Mouse (Mus musculus) ES-E14 (cell line): ENCODE measurements around the gene Itpr1. TPM values are rescaled to one million over a fixed set of nuclear protein-coding genes. Genes with fewer than 3 reads are reported as not detected.

Source experiments
- DNase-seq: peaks from one replicate; pipeline ENCODE4 v3.0.0-alpha.2; 2013; ENCODE audit warnings: low read depth, low spot score
- H3K27ac ChIP-seq: 2 replicates; pipeline ENCODE4 v1.5.1; 2012; ENCODE audit warnings: low read depth, mild to moderate bottlenecking, low read length, moderate library complexity, mixed read lengths; ENCODE audit not compliant: poor library complexity, insufficient read depth, severe bottlenecking
- H3K36me3 ChIP-seq: 2 replicates; pipeline ENCODE4 v1.6.1; 2012; ENCODE audit warnings: mild to moderate bottlenecking, low read length, moderate library complexity, mixed read lengths; ENCODE audit not compliant: control insufficient read depth, poor library complexity, insufficient read depth, severe bottlenecking
- H3K4me1 ChIP-seq, 2 experiments: fragments of 150-350 bp in 1 of 2; sonication (generic) in 1 of 2; 2 replicates each; pipeline ENCODE4 v1.6.1; 2012; ENCODE audit warnings: low read length in 2 of 2, mild to moderate bottlenecking in 1 of 2, mixed read lengths in 1 of 2; ENCODE audit not compliant: control insufficient read depth in 2 of 2, insufficient read depth in 2 of 2, poor library complexity in 1 of 2
- H3K4me3 ChIP-seq, 2 experiments: fragments of 150-350 bp in 1 of 2; sonication (generic) in 1 of 2; 2 replicates each; pipeline ENCODE4 v1.5.1; 2012; ENCODE audit warnings: low read length in 2 of 2, low read depth in 1 of 2, mild to moderate bottlenecking in 1 of 2, mixed read lengths in 1 of 2; ENCODE audit not compliant: insufficient read depth in 1 of 2, poor library complexity in 1 of 2, severe bottlenecking in 1 of 2
- H3K9ac ChIP-seq: 2 replicates; pipeline ENCODE4 v1.6.1; 2012; ENCODE audit warnings: low read depth, mild to moderate bottlenecking, low read length, mixed read lengths; ENCODE audit not compliant: poor library complexity, insufficient read depth, severe bottlenecking
- H3K9me3 ChIP-seq: fragments of 150-350 bp; sonication (generic); 2 replicates; pipeline ENCODE4 v1.6.1; 2012; ENCODE audit warnings: low read depth, mild to moderate bottlenecking, low read length; ENCODE audit not compliant: control insufficient read depth, insufficient read depth
- CHD2 ChIP-seq: IDR thresholded peaks from 2 replicates; pipeline ENCODE4 v1.6.1; 2014; ENCODE audit warnings: mild to moderate bottlenecking, low read depth, low read length, inconsistent platforms
- HCFC1 ChIP-seq: IDR thresholded peaks from 2 replicates; pipeline ENCODE4 v1.6.1; 2012; ENCODE audit warnings: low read length, inconsistent platforms, borderline replicate concordance; ENCODE audit not compliant: insufficient read depth
- MAFK ChIP-seq: IDR thresholded peaks from 2 replicates; pipeline ENCODE4 v1.6.1; 2014; ENCODE audit warnings: mild to moderate bottlenecking, low read depth, low read length, inconsistent platforms; ENCODE audit not compliant: insufficient read depth
- ZC3H11A ChIP-seq: IDR thresholded peaks from 2 replicates; pipeline ENCODE4 v1.6.1; 2012; ENCODE audit warnings: low read depth, mild to moderate bottlenecking, inconsistent platforms, low read length, borderline replicate concordance
- ZNF384 ChIP-seq: IDR thresholded peaks from 2 replicates; pipeline ENCODE4 v1.6.1; 2012; ENCODE audit warnings: low read depth, low read length, inconsistent platforms
- in situ Hi-C, 2 experiments: fragments of 600-800 bp; cut with MboI; formaldehyde crosslinking; loops; one replicate each; pipeline ENCODE4 v1.15.1; 2025; ENCODE audit warnings: low sequenced_read_pairs in 2 of 2, inconsistent platforms in 1 of 2; ENCODE audit not compliant: unreplicated experiment in 2 of 2
- total RNA-seq: library from RNA; depleted of rRNA; stranded (reverse); fragments of 300-350 nt; gene quantifications from 2 replicates; pipeline ENCODE4 v1.2.3, GENCODE M21; 2012

Gene Itpr1
- total RNA-seq, 1 experiment: 52.8 TPM

DNA sequence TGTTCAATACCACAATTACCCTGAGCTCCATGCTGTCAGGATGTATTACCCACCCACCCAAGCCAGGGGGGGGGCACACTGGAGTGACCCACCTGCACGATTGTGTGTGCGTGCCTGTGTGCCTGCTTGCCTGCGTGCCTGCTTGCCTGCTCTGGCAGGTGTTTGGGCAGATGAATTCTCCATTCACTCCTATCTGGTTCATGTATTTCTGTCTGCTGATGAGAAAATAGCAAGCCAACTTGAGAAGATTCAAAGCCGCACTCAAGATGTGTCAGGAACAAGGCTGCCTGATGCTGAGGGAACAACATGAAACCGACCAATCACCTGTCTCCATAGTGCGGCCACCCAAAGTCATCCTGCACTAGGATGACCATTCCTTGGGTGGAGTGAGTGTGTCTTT is 94.9 kb downstream of the Itpr1 start:
- DNase-seq: no peak
- Histone ChIP-seq H3K27ac (no peak overlapping the region), H3K36me3 (no peaks in the 10 kb centered on the region), H3K9ac (no peak overlapping the region), H3K4me1 (no peaks in the 10 kb centered on the region), H3K4me3 (no peak overlapping the region), H3K9me3 (no peaks in the 10 kb centered on the region)
- in situ Hi-C loops: no loop called here
- no peak for TF ChIP-seq ZC3H11A
- no peak for TF ChIP-seq ZNF384
- TF ChIP-seq HCFC1: no peak
- TF ChIP-seq CHD2: no peak
- no peak for TF ChIP-seq MAFK

DNA sequence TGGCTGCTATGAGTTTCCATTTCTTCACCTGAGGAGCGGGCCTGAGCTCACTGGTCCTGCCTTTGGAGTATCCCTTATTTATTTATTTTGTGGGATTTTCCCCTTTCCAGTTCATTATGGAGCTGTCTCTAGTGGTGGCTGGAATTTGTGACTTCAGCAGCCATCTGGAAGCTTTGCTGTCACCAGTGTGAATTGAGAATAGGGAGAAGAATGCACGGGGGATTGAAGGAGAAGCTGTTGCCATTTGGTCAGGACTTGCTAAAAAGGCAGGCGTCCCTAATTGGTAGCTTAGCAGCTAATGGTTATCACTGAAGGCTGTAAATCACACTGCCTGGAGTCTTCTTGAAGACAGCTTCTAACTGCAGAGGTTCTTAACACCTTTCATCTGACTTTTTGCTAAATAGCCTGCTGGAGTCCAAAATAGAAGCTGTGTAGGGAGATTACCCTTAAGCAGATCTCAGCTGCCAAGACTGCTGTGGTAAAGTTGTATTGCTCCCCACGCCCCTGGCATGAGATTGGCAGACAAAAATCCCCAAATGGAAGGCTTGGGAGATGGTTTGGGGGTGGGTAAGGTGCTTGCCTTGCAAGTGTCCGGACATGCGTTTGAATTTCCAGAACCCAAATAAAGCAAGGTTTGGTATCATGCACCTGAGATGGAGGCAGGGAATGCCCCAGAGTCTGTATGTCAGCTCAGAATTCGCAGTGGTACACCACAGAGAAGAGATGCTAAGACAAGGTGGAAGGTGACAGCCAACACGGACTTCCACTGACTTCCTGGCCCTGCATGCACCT is 96.7 kb downstream of the Itpr1 start:
- no peaks in the 10 kb centered on the region for H3K4me1 ChIP-seq
- TF ChIP-seq ZC3H11A (no peak), ZNF384 (no peak), HCFC1 (no peak), CHD2 (no peak), MAFK (no peak)
- no peak overlapping the region for H3K9ac ChIP-seq
- H3K9me3 ChIP-seq: no peaks in the 10 kb centered on the region
- in situ Hi-C loops: no loop called here
- H3K36me3 ChIP-seq: no peaks in the 10 kb centered on the region
- H3K27ac ChIP-seq: no peak overlapping the region
- no peak overlapping the region for H3K4me3 ChIP-seq
- no peak for DNase-seq

DNA sequence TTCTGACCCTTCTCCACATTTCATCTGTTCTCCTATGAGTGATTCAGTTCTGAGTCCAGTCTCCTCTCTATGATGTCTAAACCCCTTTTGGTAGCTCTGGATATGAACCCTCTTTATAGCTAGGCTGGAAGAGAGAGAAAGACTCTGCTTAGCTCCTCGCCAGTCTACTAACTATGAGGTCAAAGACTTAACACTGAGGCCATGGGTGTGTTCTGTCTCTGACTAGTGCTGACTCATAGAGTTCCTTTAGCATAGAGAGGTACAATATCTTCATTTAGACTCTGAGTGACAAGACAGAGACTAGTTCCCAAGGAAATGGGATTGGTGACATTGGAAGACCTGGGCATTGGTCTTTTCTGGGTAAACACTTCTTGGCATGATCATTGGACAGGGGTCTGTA is 100.2 kb downstream of the Itpr1 start:
- no peaks in the 10 kb centered on the region for H3K36me3 ChIP-seq
- no peak overlapping the region for H3K9ac ChIP-seq
- H3K9me3 ChIP-seq: no peaks in the 10 kb centered on the region
- no peak overlapping the region for H3K4me3 ChIP-seq
- DNase-seq: no peak
- TF ChIP-seq CHD2: no peak
- TF ChIP-seq ZC3H11A: no peak
- no peak for TF ChIP-seq HCFC1
- H3K27ac ChIP-seq: no peak overlapping the region
- in situ Hi-C loops: no loop called here
- H3K4me1 ChIP-seq: no peaks in the 10 kb centered on the region

DNA sequence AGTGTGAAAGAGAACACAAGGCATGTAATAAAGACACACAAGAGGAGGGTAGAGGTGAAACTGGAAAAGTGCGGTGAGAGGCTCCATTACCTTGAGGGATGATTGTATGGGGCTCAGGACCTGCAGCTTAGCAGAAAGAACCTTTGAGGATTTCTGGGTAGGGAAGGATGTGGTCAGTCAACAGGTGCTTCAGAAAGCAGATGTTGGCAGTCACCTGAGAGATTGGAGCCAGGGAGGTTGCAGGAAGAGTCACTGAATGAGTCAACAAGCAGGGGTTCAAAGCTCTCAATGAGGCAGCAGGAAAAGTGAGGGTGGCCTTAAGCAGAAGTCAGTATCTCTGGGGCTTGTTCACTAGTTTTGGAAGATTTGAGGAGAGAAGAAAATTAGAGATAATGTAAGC is 101.1 kb downstream of the Itpr1 start:
- Histone ChIP-seq H3K9me3 (no peaks in the 10 kb centered on the region), H3K9ac (no peak overlapping the region), H3K27ac (no peak overlapping the region), H3K4me3 (no peak overlapping the region), H3K4me1 (no peaks in the 10 kb centered on the region), H3K36me3 (no peaks in the 10 kb centered on the region)
- TF ChIP-seq MAFK (no peak), ZC3H11A (no peak), ZNF384 (no peak), HCFC1 (no peak), CHD2 (no peak)
- no peak for DNase-seq
- in situ Hi-C loops: no loop called here

DNA sequence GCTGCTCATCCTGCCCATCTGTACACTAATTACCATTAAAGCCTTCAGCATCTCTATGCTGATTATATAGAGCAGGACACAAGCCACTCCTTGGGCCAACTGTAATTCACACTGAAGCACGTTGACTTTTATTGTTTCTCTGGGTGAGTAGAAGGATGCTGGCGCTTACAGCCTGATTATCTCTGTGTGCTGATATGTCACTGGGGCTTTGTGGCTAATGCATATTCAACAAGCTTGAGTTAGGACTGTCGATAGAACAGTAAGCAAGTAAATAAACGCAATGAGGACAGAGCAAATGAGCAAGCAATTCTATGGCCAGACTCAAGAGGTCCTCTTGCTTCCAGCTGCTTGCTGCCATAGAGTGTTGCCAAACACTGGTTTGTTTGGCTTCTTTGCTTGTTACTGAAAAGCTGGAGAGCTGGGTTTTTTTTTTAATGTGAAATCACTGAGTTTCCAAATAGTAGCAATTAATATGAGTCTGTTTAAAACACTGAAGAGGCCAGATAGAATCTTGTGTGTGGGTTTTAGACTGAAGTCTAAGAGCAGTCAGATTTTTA is 103.5 kb downstream of the Itpr1 start:
- no peak overlapping the region for H3K4me3 ChIP-seq
- in situ Hi-C loops: no loop called here
- H3K4me1 ChIP-seq: no peaks in the 10 kb centered on the region
- no peaks in the 10 kb centered on the region for H3K9me3 ChIP-seq
- TF ChIP-seq HCFC1 (no peak), CHD2 (no peak), MAFK (no peak), ZC3H11A (no peak), ZNF384 (no peak)
- no peaks in the 10 kb centered on the region for H3K36me3 ChIP-seq
- no peak overlapping the region for H3K9ac ChIP-seq
- H3K27ac ChIP-seq: no peak overlapping the region
- DNase-seq: no peak
